Mouse (Mus musculus): Measurements from ENCODE around the gene Zfp819.
A peak's percentile ranks its signal among the peaks of the same experiment; 100 is the strongest.

Zfp819 gene

DNA sequence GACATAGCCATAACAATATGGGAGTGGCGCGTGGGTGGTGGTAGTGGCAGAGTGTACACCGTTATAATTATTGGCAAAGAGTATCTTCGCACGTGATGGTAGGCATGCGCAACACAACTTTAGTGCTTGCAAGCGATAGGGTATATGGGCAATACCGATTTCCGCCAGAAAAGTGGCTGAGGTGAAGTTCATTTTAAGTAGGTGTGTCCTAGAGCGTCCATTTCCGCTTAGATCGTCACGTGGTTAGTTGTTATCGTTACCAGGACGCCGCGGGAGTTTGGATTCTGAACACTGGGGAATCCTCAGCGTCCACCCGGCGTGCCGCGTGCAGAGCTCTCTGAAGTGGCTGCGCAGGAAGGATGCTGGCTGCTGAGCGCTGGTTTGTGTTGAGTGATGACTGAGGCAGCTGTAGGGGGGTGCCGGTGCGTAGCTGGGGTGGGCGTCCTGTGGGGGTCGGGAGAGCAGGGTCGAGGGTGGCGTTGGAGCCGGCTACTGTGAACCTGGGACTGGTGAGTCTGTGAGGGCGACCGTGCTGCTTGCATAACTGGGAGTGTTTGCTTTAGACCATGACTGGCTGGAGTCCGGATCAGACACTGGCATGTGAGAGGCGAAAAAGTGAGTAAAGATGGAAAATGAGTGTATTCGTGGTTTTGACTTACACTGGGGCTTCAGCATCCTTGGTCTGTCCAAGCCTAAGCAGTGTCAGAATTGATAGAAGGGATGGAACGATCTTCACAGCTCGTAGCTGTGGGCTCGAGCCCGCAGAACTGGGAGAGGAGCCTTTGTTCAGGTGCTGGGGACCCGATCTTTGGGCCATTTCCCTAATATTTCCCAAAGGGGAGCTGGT is at the start of gene Zfp819:
Gene Zfp819, plus strand, starts transcription at position 274 of the 847 bp plus-strand sequence.
- DNase-seq, result peak; percentile 37

DNA sequence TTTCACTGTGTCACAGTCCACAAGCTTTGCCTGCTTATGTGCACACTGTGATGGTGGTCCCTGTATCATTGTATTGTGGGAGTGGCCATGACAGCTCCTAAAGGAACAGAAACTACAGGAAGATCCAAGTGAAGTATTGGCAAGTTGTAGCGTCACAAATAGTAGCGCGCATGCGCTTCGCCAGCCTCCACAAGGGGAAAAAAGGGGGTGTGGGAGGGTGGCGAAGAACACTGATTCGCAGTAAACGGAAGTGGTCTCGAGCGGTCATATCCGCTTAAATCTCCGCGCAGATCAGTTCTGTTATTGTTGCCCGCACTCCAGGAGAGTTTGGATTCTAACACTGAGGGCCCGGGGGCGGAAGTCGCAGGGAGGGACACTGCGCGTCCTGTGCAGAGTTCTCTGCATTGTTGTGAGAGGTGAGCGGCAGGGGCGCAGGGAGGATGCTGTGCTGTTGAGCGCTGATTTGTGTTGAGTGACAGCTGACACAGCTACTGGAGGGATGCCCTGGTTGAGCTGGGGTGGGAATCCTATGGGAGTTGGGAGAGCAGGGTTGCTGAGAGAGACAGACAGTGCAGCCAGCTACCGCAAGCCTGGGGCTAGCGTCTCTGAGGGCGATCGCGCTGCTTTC is 44.8 kb upstream of the Zfp819 start, which contains the start of gene Zfp658:
Gene Zfp658, plus strand, starts transcription at position 251 of the 628 bp plus-strand sequence.
- peak; percentile 71 for DNase-seq

DNA sequence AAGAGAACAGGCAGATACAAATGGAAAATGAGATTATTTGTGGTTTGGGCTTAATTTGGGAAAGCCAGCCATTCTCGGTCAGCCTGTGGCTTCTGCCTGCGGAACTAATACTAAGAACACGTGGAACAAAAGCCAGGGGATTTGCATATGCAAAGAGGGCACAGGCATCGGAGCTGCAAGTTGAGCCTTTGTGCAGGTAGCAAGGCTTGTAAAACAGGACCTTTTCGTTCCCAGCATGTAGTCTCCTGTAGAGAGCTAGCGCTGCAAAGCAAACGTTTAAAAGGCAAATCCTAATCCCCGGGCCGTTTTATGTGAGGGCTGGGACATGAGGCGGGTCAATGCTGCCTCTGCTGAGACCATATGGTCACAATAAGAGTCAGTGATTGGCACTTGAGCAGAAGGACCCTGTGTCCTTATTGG is 44.3 kb upstream of the Zfp819 start:
- peak; percentile 18 for DNase-seq

DNA sequence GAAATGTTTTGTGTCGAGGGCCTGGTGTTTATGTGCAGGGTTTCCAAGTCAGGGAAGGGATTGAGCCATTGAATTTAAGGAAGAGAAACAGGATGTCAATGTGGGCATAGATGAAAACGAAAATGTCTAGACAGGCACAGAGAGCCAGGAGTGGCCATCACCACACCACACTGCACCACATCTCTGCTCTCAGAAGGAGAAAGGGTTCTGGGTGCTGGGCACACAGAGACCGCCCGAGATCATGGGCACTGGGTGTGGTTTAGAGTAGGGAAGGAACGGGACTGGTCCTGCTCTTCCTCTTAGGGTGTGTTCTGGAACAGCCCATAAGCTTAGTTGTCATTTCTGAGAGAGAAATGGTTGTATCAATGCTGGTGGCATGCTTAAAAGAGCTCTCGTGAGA is 43.7 kb upstream of the Zfp819 start:
- no peak for DNase-seq

DNA sequence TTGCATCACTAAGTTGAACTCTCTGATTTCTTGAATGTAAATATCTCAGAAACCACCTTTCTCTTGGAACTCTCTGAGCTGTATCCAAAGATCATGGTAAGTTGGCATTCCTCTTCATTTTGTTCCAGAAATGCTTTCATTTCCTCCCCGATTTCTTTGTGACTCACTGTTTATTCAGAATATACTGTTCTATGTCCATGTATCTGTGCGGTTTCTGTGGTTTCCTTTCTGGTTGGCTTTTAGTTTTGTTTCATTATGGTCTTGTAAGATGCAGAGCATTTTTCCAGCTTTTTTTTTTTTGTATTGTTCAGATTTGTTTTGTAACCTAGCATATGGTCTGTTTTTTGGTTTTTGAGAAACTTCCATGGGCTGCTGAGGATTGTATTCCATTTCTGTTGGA is 35.8 kb upstream of the Zfp819 start:
- DNase-seq, result no peak

DNA sequence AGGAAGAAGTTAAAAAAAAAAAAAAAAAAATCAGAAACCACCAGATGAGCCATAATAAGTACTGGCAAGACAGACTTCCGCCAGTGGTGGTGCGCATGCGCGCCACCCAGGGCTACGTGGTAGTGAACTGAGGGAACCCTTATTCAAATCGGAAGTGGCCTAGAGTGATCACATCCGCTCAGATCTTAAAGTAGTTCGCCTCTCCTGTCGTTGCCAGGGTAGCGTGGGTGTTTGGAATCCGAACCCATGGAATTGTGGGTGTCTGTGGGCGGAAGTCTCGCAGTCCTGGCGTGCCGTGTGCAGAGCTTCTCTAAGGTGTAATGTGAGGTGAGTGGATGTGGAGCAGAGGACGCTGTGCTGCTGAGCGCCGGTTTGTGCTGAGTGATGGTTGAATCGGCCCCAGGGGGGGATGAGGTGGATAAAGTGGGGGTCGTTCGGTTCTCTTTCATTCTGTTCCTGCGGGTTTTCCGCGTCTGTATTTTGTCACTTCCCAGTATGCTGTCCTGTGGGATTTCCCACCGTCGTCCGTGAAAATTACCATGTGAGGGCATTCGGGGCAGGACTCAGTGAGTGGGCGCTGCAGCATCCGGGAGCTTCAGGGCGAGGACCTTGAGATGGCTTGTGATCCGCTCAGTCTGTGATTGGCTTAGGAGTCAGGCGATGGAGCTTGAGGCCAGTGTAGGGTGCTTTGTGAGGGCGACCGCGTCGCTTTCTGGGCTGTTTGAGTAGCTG is 27.4 kb upstream of the Zfp819 start, which contains the start of gene Zfp719:
Gene Zfp719, plus strand, starts transcription at position 171 of the 732 bp plus-strand sequence.
- DNase-seq, result peak; percentile 88

DNA sequence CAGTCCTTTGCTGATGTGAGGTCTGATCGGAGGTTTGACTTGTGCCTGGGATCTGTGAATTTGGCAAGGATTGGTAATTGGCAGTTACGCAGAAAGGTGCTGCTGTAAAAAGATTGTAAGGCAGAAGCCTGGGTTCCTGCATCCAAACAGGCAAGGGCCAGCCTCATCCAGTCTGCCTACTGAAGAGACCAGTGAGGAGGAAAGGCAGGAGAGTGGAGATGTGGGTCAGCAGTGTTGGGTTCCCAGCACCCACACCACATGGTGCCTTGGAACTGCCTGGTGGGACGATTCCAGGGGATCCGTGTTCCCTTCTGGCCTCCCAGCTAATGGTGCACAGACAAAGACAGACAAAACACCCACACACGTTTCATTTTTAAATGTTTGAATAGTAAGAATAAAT is 26.4 kb upstream of the Zfp819 start:
- no peak for DNase-seq

DNA sequence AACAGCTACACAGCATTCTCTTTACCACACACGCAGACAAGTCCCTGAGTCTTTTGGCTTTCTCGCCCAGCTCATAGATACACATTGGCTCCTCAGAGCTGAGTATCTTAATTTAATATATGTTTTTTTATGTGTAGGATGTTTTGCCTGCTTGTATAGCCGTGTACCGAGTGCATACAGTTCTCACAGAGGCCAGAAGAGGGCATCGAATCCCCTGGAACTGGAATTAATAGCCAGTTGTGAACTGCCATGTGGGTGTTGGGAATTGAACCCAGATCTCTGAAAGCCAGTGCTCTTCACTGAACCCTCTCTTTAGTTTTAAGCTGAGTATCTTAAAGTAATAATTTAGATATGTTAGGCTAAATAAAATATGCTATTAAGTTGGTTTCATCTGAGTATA is 22.2 kb upstream of the Zfp819 start:
- peak; percentile 11 for DNase-seq

DNA sequence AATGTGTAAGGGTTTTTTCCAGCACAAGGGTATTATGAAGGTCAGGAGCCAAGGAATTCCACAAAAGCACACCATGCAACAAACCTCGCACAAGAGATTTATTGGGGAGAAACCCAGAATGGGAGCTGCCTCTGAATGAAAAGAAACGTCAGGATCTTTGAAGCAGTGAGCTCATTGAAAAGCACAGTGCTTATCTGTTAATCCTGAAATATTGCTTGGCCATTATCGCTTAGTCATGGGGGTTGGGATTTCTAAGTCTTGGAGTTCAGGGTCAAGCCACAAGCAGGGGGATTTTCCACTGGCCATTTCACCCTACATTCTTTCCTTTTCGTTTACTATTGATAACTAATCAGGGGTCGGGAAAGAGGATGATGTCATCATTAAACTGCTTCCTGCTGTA is 5.1 kb upstream of the Zfp819 start:
- DNase-seq, result no peak

DNA sequence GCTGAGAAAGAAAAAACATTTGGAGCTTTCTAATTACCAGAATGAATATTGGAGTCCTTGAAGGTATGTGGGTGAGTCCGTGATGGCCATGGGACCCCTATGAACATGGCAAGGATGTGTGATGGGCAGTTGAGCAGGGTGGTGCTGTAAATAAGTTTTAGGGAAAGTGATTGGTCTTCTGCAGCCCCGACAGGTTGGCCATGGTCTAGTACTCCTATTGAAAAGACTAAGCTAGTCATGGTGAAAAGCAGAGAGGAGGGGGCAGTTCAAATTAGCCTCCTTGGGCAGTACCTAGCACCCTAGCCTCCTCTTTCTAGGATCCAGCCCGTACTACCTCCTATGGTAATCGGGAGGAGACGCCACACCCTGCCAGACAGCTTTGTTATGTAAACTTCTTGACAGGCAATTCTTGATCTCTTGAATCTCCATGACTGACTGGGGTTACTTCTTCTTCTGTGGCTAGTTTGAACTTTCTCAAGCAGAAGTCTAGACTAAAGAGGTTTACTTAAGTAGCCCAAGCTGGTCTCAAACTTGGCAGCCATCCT is 846 bp downstream of the Zfp819 start:
- DNase-seq, result no peak

DNA sequence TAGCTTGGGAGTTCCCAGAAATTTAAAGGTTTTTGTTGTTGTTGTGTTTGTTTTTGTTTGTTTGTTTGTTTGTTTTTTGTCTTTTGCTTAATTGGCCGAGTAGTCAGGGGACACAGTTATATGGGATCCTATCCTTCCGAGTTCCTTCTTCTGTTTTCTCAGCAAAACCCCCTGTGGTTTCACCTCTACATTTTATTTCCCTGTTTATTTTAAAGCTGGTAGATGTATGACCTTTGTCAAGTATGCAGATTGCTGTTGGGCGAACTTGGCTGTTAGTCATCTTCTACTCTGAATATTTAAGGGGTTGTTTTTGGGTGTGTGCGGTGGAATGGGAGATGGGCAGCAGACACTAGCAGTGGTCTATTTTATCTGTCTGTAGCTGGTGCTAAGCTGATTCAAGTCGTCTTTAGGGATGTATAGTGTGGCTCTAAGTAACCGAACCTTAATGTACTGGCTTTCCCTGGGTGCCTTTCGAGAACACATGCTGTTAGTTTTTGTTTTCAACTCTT is 1.4 kb downstream of the Zfp819 start:
- DNase-seq, result no peak

DNA sequence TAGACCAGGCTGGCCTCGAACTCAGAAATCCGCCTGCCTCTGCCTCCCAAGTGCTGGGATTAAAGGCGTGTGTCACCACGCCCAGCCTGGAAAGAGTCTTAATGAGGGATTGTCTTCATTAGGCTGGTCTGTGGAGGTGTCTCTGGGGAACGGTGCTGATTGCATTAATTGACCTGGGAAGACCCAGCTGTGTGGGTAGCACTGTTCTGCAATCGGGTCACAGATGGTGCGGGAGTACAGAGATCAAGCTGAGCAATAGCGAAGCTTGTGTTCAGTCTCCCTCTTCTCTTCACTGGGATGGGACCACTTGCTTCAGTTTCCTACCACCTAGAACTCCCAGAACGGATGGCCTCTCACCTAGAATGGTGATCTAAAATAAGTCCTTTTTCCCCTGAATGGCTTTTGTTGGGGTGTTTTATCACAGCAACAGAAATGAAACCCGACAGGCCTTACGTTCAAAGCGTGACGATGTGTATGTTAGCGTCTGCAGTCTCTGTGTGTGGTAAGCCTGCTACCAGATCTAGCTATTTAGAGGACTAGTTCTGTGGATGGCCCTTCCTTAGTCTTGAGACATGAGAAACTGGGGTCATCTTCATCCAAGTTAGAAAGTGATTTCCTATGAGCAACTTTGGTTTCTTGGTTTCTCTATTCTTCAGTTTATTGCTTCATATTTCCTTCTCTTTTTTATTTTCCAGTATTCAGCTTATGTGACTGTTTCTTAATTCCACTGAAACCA is 7.0 kb downstream of the Zfp819 start:
- no peak for DNase-seq

DNA sequence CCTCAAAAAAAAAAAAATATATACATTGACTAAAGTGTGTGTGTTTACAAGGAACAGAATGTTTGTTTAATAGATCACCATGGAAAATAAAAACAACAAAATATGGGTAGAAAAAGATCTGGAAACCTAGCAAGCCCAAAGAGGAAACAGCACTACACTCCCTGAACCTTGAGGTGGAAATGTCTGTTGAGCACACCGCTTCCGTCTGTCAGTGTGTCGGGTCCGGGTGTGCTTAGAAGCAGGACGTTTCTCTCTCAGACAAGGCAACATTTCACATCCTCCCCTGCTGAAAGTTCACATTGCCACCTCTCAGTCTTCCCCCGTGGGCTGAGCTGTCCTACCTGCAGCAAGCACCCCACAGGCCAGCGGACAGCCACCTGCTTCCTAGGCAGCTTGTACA is 16.0 kb downstream of the Zfp819 start:
- no peak for DNase-seq

DNA sequence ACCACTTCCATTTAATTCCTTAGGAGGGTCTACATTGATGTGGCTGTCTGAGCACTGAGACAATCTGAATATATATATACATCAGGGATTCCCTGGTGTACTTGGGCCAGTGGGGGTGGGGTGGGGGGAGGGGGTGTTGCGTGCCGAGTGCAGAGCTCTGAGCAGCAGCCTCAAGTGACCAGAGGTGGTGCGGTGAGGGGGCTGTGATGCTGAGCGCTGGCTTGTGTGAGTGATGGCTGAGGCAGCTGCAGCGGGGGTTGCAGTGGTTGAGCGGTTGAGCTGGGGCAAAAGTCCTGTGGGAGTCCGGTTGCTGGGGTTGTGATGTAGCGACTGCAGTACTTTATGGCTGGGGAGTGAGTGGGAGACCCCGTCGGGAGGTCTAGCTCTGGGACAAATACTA is 16.9 kb downstream of the Zfp819 start:
- DNase-seq, result no peak

DNA sequence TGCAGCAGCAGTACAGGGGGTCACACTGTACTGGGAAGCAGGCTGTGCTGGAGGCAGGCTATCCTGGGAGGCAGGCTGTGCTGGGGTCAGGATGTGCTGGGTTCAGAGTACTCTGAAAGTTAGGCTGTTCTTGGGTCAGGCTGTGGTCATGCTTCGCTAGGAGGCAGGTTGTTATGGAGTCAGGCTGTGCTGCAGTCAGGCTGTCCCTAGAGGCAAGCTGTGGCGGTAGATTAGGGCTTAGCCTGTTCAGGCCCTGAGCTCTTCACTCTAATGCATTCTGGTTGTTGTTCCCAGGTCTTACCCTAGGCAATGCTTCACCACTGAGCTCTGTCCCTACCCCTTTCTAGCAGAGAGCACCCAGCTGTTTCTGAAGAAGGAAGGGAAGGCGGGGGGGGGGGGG is 18.1 kb downstream of the Zfp819 start:
- DNase-seq, result no peak

DNA sequence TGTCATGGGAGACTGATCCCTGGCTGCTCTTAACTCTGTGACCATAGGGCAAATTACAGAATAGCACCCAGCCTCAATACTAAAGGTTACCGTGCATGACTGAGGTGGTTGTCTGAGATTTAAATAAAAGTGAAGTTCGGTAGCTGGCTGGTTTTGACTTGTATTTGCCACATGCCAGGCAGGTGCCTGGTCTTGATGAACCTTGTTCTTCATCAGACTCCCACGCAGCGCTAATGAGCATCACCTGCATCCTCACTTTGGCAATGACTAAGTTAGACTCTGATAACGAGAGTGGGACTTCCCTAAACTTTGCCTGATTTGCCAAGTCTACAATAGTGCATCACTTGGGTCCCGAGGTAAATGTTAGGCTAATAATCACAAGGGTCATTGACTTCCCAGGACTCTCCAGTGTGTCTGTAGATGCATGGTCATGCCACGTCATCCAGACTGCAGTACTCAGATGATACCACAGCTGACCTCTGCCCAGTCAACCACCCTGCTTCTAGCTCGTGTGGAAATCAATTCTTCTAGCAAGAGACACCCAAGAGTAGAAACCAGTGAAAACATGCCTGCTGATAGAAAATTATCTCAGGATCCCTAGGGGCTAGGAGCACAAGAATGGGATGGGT is 18.9 kb downstream of the Zfp819 start:
- no peak for DNase-seq

DNA sequence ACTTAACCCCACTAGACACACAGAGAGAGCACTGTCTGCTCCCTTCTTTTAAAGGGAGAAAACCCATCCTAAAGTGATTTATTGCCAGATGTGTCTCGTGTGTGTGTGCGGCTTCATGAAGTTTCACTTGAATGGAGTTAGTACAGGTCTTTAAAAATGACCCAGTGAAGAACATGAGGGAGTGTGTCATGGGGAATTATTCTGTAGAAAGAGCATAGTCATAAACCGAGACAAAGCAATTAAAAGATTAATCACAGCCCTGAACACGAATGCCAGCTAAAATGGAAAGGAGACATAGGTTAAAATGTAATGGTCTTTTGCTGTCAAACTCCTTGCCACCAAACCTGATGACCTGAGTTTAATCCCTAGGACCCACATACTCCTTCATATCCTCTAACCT is 27.0 kb downstream of the Zfp819 start:
- DNase-seq, result no peak

DNA sequence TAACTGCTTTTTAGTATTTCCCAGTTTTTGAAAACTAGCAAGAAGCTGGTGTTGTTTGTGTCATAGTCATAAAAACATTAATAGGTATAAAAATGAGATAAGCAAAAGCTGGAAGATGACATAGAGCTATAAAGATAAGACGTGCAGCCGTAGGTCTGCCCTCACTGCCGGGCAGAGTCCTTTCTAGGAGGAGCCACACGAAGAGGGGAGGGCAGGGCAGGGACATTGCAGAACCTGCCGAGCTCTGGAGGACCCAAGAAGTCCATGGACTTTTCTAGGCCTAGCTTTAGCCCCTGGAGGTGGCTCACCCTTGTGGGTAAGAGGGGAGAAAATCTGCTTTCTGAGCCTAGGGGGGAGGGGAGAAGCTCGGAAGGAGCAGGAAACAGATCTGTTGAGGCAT is 27.5 kb downstream of the Zfp819 start, which contains the start of gene Ceacam18:
Gene Ceacam18, plus strand, starts transcription at position 208 of the 400 bp plus-strand sequence.
- no peak for DNase-seq

DNA sequence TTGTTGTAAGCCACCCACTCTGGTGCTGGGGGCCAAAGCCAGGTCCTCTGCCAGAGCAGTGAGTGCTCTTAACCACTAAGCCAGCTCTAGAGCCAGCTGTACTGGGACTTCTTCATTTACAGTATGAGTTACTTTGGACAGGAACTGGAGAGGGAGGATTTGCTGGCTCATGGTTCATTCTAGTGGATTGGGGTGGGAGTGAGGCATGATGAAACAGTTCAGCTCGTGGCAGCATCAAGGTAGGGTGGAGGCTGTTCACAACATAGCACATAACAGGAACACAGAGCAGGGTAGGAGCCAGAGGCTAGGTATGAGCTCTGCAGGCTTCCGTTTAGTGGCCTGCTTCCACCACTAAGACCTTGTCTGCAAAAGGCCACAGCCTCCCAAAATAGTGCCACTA is 29.2 kb downstream of the Zfp819 start:
- DNase-seq, result no peak

DNA sequence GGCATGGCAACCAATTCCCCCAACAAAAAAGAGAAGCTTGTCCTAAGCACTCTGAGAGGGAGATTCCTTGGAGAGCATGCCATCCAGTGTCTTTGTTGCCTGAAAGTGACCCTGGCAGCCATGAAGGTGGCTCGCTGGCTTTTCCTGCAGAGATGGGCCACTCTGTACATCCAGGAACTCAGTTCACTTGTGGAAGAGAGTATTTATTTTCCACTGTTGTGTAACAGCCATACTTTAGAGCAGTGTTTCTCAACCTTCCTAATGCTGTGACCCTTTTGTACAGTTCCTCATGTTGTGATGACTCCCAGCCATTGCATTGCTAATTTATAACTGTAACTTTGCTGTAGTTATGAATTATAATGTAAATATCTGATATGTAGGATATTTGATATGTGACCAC is 30.1 kb downstream of the Zfp819 start:
- no peak for DNase-seq

DNA sequence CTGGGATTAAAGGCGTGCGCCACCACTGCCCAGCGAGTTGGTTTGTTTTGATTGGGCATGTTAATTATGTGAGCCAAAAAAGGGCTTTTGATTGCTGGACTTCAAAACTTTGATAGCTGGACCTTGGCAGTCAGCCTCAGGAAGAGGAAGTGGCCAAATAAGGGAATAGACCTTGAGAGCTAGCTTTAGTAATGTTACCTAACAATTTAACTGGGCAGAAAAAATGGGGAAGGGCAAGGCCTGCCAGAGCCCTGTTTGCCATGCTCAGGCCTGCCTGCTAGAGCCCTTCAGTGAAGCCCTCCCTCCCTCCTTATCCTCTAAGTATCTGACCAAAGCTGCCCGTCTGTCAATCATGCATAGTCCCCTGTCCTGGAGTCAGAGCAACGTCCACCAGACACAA is 35.6 kb downstream of the Zfp819 start:
- no peak for DNase-seq

Data from thymus, postnatal 25 days (tissue).